In genomic region chr8:56564399-56565047, GRCm38 (mm10) we compare ENCODE assay signal across 17 mouse cellular contexts. TPM values are rescaled to one million over a fixed set of nuclear protein-coding genes. Genes with fewer than 3 reads are reported as not detected.
A peak's percentile ranks its signal among the peaks of the same experiment; 100 is the strongest.
DNase-seq lines count a peak whose midpoint lies in the region; ATAC-seq lines count a peak whose summit lies in the region.
"Had no signal": no experiment of that assay in that cellular context is flagged by ENCODE, and none has a peak within 500 bp of the region (broad histone marks: within the 10 kb centered on the region; RNA-seq: fewer than 3 reads in every experiment).

No protein-coding gene starts in this region.

- H3K9ac ChIP-seq in midbrain, embryonic 15.5 days, result no peak overlapping the region
- H3K9ac ChIP-seq: forebrain, embryonic 12.5 days; heart, embryonic 15.5 days; liver, embryonic 14.5 days had no signal

- no peaks in the 10 kb centered on the region for H3K9me3 ChIP-seq in midbrain, embryonic 15.5 days
- H3K9me3 ChIP-seq: forebrain, embryonic 12.5 days; heart, embryonic 15.5 days; hindbrain, embryonic 10.5 days had no signal

- ATAC-seq in cerebellum, adult (ENCODE audit: insufficient number of reproducible peaks, low FRiP score, low TSS enrichment), result peak; percentile 92
- ATAC-seq in midbrain, embryonic 15.5 days (replicated peaks), result no peak

- no peak for DNase-seq in cerebellum, postnatal 4 days (ENCODE audit: low spot score in 2 of 2)
- peak; percentile 49 for DNase-seq in 416B (ENCODE audit: low read depth)
- peak; percentile 31 for DNase-seq in cerebellum, adult 11 months
- DNase-seq in cerebellum, postnatal 25 days, result peak; percentile 32 to 60
- DNase-seq in left cerebral cortex, postnatal 10 days (ENCODE audit: extremely low spot score in 1 of 2, low spot score in 2 of 2), result no peak
- no peak for DNase-seq in lung, postnatal 4 days
- DNase-seq: embryo, embryonic 11 days; layer of hippocampus, adult 9-11 months; midbrain, embryonic 14.5 days; right cerebral cortex, postnatal 25 days had no signal

- no peaks in the 10 kb centered on the region for H3K27me3 ChIP-seq in midbrain, embryonic 15.5 days (replicated peaks)
- H3K27me3 ChIP-seq: forebrain, embryonic 12.5 days; heart, embryonic 15.5 days had no signal

- no peak overlapping the region for H3K27ac ChIP-seq in midbrain, embryonic 15.5 days
- H3K27ac ChIP-seq: forebrain, embryonic 12.5 days; heart, embryonic 15.5 days; hindbrain, embryonic 10.5 days; liver, embryonic 14.5 days; macrophage had no signal

- no peak overlapping the region for H3K4me2 ChIP-seq in midbrain, embryonic 15.5 days
- H3K4me2 ChIP-seq: forebrain, embryonic 12.5 days; heart, embryonic 15.5 days had no signal

- H3K36me3 ChIP-seq in midbrain, embryonic 15.5 days (replicated peaks), result 0 out of 2 replicates have a peak, but pooled peaks cover 3% of the 10 kb centered on the region
- H3K36me3 ChIP-seq: heart, embryonic 15.5 days; hindbrain, embryonic 10.5 days had no signal

- 91% methylated on average over 4 of the region's 4 CpGs for WGBS in midbrain, embryonic 15.5 days

- H3K4me1 ChIP-seq in midbrain, embryonic 15.5 days, result no peaks in the 10 kb centered on the region
- H3K4me1 ChIP-seq: forebrain, embryonic 12.5 days; heart, embryonic 15.5 days; hindbrain, embryonic 10.5 days had no signal

- H3K4me3 ChIP-seq in midbrain, embryonic 15.5 days, result no peak overlapping the region
- H3K4me3 ChIP-seq: forebrain, embryonic 12.5 days; heart, embryonic 15.5 days; hindbrain, embryonic 10.5 days had no signal

- intact Hi-C loops in left cerebral cortex, postnatal 10 days (cut with DNase I), result no loop called here

RNA-seq across cellular contexts. Expression of gene Fbxo8, which starts 13.6 kb away (rescaled TPM):
- 39.4 and 40.1 TPM in 2 replicates for polyA plus RNA-seq in midbrain, embryonic 15.5 days (2015; fragmentation: Nextera tagmentation; extraction: Ambion mirVana)
- total RNA-seq in left cerebral cortex, postnatal 10 days (2021), result 10 to 100 TPM; 31.2 to 33.9 TPM

RNA-seq across cellular contexts. Expression of gene Cep44, which starts 13.7 kb away (rescaled TPM):
- polyA plus RNA-seq in midbrain, embryonic 15.5 days (2015; fragmentation: Nextera tagmentation; extraction: Ambion mirVana), result 26.4 and 26.5 TPM in 2 replicates
- total RNA-seq in left cerebral cortex, postnatal 10 days (2021), result 10 to 100 TPM; 22.6 to 24.8 TPM

Comparison
In these comparisons a context has a peak if more than half of its experiments do, and no peak if none do; other contexts are left out.
1. DNase-seq: peak in 416B (single experiment), cerebellum, adult 11 months (single experiment) and cerebellum, postnatal 25 days (2 of 2); none in cerebellum, postnatal 4 days (0 of 2), left cerebral cortex, postnatal 10 days (0 of 2) and lung, postnatal 4 days (0 of 2).